In genomic region chr17:45118565-45119471, GRCm38 (mm10) we compare ENCODE assay signal across 13 mouse cellular contexts.
DNase-seq lines count a peak whose midpoint lies in the region; TF ChIP-seq lines count a peak whose summit lies in the region.
"Had no signal": no experiment of that assay in that cellular context is flagged by ENCODE, and none has a peak within 500 bp of the region (broad histone marks: within the 10 kb centered on the region; RNA-seq: fewer than 3 reads in every experiment).

No protein-coding gene starts in this region.

- peaks cover 3% of the 10 kb centered on the region; the same call in 1 of the 2 replicates for H3K4me1 ChIP-seq in bone marrow, adult 2 months (ENCODE audit: control insufficient read depth, insufficient read depth, low read length)
- H3K4me1 ChIP-seq: hindbrain, embryonic 15.5 days; midbrain, embryonic 13.5 days had no signal

- 18% methylated on average over 12 of the region's 12 CpGs for WGBS in bone marrow, adult 2 months

- no peak overlapping the region for H3K4me3 ChIP-seq in bone marrow, adult 2 months (replicated peaks; ENCODE audit: control insufficient read depth, low read depth, low read length)
- H3K4me3 ChIP-seq: hindbrain, embryonic 15.5 days; limb, embryonic 12.5 days; midbrain, embryonic 13.5 days had no signal

- TF ChIP-seq CTCF in bone marrow, adult 2 months (IDR thresholded peaks at IDR 0.05; ENCODE audit: control insufficient read depth, insufficient read depth, low read length), result no peak

- peak; percentile 26 to 37 for DNase-seq in kidney, postnatal 4 days
- no peak for DNase-seq in kidney, adult 9 months
- DNase-seq in CD4-positive helper T cell, adult 2 months (ENCODE audit: low read depth, low spot score), result peak; percentile 8
- DNase-seq in induced T-regulatory cell, adult 2 months (ENCODE audit: low read depth), result peak; percentile 6
- DNase-seq in adrenal gland, adult 8-10 months, result no peak
- no peak for DNase-seq in adrenal gland, postnatal 25 days
- DNase-seq in adrenal gland, postnatal 10 days, result no peak
- DNase-seq: cerebellum, adult 11-12 months; right cerebral cortex, postnatal 4 days had no signal

- H3K27ac ChIP-seq in bone marrow, adult 2 months (ENCODE audit: control insufficient read depth, insufficient read depth, low read depth, low read length, poor library complexity), result peak overlapping the region; percentile 42; the same call in 1 of the 2 replicates
- H3K27ac ChIP-seq: hindbrain, embryonic 15.5 days; limb, embryonic 12.5 days; midbrain, embryonic 13.5 days had no signal

- no peak for TF ChIP-seq POLR2A in bone marrow, adult 2 months (IDR thresholded peaks at IDR 0.05; ENCODE audit: borderline replicate concordance, control insufficient read depth, low read depth, low read length)

Comparison
In these comparisons a context has a peak if more than half of its experiments do, and no peak if none do; other contexts are left out.
1. DNase-seq: peak in kidney, postnatal 4 days (2 of 2), CD4-positive helper T cell, adult 2 months (single experiment) and induced T-regulatory cell, adult 2 months (single experiment); none in kidney, adult 9 months (single experiment), adrenal gland, adult 8-10 months (single experiment), adrenal gland, postnatal 25 days (single experiment) and adrenal gland, postnatal 10 days (single experiment).